Mouse (Mus musculus): Measurements from ENCODE around the gene Caml. TPM values are rescaled to one million over a fixed set of nuclear protein-coding genes. Genes with fewer than 3 reads are reported as not detected.
"Not testable (repeated sequence)": the region's sequence is repeated elsewhere in the genome, so short reads cannot be mapped to it uniquely, and the experiment has no call there.

Gene Caml
- total RNA-seq (2022), result 10 to 100 TPM in 1 of 4 experiments, 1 to 10 TPM in 3; 7.8 to 11.9 (median 8.7) TPM

DNA sequence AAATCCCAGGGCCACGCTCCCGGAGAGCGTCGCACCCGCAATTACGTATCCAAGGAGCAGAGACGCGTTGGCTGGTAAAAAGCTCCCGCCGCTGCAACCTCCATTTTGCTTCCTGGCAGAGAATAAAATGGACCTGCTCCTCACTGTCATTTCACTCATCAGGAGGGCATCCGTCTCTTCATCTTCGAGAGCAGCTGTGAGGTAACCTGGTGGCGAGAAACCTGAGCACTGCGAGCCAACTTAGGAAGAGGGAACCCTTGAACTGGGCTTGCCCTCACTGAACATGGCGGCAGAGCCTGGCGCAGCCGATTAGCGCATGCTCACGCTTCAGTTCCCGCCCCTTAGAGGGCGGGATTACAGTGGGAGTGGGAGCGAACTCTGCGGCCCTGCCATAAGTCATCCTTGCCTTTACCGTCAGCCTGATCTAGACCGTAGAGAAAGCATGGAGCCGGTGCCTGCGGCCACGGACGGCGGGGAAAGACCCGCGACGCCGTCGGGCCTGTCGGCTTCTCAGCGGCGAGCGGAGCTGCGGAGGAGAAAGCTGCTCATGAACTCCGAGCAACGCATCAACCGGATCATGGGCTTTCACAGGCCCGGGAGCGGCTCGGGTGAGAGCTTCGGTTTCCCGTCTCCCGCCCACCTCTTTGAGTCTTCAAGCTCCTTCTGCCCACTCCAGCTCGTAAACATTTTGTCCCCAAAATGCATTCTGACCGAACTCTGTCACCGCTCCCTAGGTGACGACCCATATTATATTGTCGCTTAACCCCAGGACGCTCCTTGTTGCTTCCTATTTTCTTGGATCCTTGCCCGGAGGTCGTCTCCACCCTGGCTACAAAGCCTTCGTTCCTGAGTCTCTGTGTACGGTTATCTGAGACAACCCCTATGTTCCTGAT, at the start of gene Caml:
TSS of gene Caml (plus strand) at position 357 of the 893 bp plus-strand sequence.
- peak; percentile 70 to 83 for DNase-seq (ENCODE audit: low spot score in 2 of 2)

GRCm38 (mm10) chr13:55573432-55573831, 49.4 kb upstream of the Caml start, which contains the start of gene Tmed9:
Tmed9 (plus strand) TSS chr13:55573732.
- DNase-seq (ENCODE audit: low spot score in 2 of 2), result no peak

GRCm38 (mm10) chr13:55574321-55574720, 48.5 kb upstream of the Caml start:
- no peak for DNase-seq (ENCODE audit: low spot score in 2 of 2)

DNA sequence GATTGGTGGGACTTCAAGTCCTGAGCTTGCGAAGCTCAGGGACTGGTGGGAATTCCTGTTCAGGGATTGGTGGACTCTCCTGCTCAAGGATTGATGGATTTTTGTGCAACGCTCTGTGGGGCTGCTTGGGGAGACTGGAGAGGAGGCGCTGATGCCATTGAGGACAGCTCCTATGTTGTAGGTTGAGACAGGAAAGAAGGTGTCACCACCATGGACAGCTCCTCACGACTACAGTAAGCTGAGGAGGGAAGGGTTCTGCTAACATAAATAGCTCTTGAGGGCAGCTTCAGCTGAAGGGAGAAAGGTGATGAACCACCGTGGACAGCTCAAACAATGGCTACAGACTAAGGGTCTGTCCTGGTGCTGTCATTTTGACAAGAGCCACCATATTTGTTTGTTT, 46.9 kb upstream of the Caml start:
- DNase-seq (ENCODE audit: low spot score in 2 of 2), result no peak

GRCm38 (mm10) chr13:55576872-55577271, 45.9 kb upstream of the Caml start:
- not testable (repeated sequence) for DNase-seq (ENCODE audit: low spot score in 2 of 2)

DNA sequence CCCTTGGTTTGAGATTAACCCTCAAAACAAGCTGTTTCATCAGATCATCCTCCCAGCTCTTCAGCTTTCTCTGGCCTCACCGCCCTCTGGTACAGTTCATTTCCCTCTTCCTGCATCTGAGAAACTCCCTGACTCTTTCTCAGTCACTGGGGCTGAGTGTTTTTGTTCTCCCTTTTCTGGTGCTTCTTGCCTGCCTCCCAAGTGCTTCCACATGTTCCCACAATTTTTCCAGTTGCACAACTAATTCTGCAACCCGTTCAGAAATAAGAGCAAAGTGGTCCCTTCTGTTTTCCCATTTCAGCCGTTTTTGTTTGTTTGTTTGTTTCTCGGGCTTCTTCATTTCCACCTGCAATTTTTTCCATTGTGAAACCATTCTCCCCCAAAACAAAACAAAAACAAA, 44.7 kb upstream of the Caml start:
- DNase-seq (ENCODE audit: low spot score in 2 of 2), result no peak

DNA sequence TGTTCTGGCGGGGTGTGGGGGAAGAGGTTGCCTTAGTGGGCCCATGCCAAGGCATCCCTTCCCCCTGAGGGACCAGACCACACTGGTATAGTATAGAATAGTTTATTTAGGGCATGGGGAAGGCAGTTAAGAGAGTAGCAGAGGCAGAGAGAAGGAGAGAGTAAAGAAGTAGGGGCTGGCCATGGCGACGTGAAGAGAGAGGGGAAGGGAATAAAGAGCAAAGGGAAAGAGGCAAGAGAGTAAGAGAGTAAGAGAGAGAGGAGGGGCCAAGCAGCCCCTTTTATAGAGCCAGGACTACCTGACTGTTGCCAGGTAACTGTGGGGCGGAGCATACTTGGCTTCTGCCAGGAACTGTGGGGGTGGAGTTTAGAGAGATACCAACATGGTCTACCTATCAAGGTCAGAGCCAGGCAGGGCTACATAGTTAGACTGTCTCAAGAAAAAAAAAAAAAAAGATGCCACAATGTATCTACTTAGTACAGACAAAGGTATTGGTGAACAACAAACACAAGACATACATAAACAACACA, 30.8 kb upstream of the Caml start:
- no peak for DNase-seq (ENCODE audit: low spot score in 2 of 2)

- DNase-seq (ENCODE audit: low spot score in 2 of 2), result peak; percentile 88 to 94
Observed at GRCm38 (mm10) chr13:55592512-55593253, 30.1 kb upstream of the Caml start.

DNA sequence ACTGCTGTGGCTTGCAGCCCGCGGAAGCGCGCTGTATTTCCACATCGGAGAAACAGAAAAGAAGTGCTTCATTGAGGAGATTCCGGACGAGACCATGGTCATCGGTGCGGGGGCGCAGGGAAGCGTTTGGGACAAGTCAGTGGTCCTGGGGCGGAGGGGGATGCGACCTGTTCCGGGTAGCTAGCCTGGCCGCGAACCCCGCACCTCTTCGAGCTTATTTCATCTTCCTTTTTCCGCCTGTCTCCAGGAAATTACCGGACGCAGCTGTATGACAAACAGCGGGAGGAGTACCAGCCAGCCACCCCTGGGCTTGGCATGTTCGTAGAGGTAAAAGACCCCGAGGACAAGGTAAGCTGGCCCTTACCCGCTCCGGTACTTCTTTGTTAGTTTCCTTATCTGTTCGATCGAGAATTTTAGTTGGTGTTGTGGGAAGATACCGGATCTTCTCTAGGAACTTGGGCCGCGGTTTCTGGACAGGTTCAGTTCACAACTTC, 29.5 kb upstream of the Caml start:
- DNase-seq (ENCODE audit: low spot score in 2 of 2), result no peak

DNA sequence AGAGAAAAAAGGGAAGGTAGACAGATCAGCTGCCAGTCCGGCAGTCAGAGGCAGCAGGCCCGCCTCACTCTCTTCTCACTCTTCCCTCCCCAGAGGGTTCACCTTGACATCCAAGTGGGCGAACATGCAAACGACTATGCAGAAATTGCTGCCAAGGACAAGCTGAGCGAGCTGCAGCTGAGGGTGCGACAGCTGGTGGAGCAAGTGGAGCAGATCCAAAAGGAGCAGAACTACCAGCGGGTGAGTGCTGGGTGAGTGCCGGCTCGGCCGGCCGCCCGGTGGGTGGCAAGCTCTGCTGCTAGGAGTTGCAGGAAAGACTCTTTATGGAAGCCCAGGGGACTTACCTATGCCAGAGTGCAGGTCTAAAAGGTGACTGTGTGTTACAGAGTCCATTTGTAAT, 27.4 kb upstream of the Caml start:
- peak; percentile 35 to 37 for DNase-seq (ENCODE audit: low spot score in 2 of 2)

GRCm38 (mm10) chr13:55596802-55597201, 26.0 kb upstream of the Caml start:
- no peak for DNase-seq (ENCODE audit: low spot score in 2 of 2)

GRCm38 (mm10) chr13:55599566-55600540, 23.0 kb upstream of the Caml start, which contains the start of gene B4galt7:
B4galt7 (plus strand) TSS chr13:55599896.
- peak; percentile 82 for DNase-seq (ENCODE audit: low spot score in 2 of 2)

- DNase-seq (ENCODE audit: low spot score in 2 of 2), result no peak
Observed at GRCm38 (mm10) chr13:55600657-55601056, 22.1 kb upstream of the Caml start.

DNA sequence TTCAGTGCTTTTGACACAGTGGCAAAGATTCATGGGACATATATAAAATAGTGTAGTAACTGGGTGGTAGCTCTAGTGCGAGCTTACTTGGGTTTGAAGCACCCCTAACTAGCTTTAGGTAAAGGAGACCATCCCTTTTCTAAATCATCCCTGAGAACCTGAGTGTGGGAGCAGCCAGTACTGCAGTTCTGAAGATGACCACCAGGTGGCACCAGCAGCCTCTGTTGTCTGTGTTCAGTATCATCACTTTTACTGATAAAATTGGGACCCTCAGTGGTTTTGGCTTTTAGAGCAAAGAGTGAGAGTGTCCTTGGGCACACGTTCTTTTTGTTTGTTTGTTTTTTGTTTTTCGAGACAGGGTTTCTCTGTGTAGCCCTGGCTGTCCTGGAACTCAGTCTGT, 21.2 kb upstream of the Caml start:
- peak; percentile 52 to 57 for DNase-seq (ENCODE audit: low spot score in 2 of 2)

DNA sequence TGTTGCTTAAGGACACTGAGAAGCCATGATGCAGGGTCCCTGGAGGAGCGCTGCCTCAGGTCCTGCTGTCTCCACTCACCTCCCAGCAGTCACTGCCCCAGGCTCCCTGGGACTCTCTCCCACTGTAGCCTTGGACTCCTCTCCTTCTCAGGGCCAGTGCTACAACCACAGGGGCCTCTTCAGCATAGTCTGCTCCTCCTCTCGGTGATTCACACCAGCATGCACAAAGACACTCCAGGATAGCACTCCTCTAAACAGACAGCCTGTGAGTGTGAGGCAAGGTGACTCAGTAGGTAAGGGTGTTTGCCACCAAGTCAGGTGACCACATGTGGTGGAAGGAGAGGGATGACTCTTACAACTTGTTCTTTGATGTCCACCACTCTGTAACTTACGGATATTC, 18.2 kb upstream of the Caml start:
- no peak for DNase-seq (ENCODE audit: low spot score in 2 of 2)

GRCm38 (mm10) chr13:55606899-55607623, 15.7 kb upstream of the Caml start:
- DNase-seq (ENCODE audit: low spot score in 2 of 2), result no peak

DNA sequence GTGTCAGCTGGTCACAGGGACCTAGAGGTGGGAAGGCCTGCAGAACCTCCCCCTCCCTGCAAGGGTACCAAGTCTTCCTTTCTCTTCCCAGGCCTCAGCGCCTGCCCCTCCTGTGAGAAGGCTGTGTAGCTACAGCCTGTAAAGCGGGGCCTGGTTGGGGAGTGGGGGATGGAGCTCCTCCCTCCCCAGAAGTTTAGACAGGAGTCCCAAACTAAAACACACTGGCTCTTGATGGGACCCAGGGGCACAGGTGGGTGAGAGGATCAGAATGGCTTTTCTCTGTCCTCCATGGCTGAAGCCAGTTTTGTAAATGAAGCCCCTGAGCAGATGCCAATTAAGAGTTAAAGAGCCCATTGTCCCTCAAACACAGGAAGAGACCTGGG, 15.2 kb upstream of the Caml start:
- DNase-seq (ENCODE audit: low spot score in 2 of 2), result no peak

- DNase-seq (ENCODE audit: low spot score in 2 of 2), result no peak
Observed at GRCm38 (mm10) chr13:55611996-55612395, 10.8 kb upstream of the Caml start.

GRCm38 (mm10) chr13:55613471-55613870, 9.3 kb upstream of the Caml start:
- no peak for DNase-seq (ENCODE audit: low spot score in 2 of 2)

DNA sequence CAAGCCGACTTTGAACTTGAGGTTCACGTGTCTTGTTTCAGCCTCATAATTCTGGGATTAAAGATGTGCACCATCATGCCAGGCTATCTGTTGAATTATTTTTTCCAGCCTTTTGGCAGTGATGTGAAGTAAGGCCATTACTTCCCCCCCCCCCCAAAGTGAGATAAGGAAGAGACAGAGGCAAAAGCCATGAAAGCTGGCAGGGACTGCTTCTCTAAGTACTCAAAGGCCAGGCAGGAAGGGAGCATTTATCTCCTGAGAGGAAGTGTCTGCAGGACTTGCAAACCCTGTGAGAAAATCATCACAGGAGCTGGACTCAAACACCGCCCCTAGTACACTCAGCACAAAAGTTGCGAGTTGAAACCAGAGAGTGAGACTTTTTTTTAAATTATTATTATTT, 3.5 kb upstream of the Caml start:
- no peak for DNase-seq (ENCODE audit: low spot score in 2 of 2)

All from gastrocnemius, adult 8-10 months (tissue).